Mouse (Mus musculus): Measurements from ENCODE around the gene Cacna1c. TPM values are rescaled to one million over a fixed set of nuclear protein-coding genes. Genes with fewer than 3 reads are reported as not detected.

Gene Cacna1c
- total RNA-seq, 2 experiments from 2014 or later, result 52.3 to 81.7 TPM

DNA sequence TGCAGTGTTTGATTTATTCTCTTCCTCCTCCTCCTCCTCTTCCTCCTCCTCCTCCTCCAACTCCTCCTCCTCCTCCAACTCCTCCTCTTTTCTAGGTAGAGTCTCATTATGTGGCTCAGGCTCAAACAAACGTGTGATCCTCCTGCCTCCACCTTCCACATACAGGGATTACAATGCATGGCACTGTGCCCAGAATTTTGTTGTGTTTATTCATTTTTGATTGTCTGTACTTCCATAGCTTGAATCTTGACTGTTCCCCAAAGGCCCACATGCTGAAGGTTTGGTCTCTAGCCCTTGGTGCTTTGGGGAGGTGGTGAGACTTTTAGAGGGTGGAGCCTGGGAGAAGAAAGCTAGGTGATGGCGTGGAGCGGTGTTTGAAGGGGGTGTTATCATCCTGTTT lies 383.7 kb downstream of the Cacna1c start:
- intact Hi-C loops (cut with DNase I), result no loop called here
- DNase-seq (ENCODE audit: low spot score in 2 of 2), result no peak

DNA sequence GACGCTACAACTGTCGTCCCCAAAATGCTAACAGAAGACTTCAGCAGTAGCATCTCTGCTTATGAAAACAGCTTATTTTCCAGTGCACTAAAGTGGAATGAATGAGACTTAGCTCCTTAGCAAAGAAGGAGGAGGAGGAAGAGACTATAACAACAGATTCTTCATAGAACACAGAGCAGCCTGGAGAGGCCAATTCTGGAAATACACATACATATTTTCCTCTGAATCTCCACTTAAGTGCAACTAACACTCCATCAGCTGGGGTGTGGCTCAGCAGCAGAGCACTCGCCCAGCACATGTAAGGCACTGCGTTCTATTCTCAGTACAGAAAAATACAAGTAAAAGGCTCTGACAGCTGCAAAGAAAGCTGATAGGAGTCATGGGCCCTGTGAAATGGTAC lies 384.2 kb downstream of the Cacna1c start:
- no peak for DNase-seq (ENCODE audit: low spot score in 2 of 2)
- intact Hi-C loops (cut with DNase I), result no loop called here

DNA sequence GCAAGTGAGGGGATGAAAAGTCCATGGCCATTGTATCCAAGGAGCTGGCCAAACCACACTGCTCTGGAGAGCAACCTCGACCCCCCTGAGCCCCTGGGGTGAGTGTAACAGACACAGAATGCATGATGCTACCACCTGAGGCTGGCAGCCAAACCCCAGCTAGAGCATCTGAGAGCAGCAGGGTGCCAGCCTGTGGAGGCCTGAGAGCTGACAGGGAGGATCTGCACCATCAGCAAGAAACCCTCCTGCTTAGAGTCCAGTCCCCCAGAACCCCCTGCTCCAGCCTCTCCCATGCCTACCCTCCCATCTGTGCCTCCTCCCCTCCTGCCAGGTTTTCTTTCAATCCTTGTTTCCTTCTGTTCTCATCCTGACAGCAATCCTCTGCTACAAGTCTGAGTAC lies 385.4 kb downstream of the Cacna1c start:
- intact Hi-C loops (cut with DNase I), result no loop called here
- no peak for DNase-seq (ENCODE audit: low spot score in 2 of 2)

DNA sequence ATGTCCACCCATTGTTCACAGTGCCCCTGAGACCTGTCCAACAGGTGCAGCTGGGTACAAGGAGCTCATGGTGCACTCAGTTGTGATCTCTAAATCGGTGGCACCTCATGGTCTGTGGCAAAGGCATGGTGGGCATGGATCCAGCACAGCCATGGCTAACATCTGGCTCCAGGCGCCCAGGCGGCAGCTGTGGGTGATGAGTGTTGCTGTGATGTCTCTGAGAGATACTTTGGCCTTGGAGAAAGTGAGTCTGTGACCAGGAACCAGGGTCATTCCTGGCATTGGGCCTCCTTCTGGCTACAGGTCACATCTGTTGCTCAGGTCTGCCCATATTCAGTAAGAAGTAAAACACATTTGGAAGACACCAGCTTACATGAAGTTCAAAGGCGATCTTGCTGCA lies 391.1 kb downstream of the Cacna1c start:
- DNase-seq (ENCODE audit: low spot score in 2 of 2), result no peak
- intact Hi-C loops (cut with DNase I), result no loop called here

DNA sequence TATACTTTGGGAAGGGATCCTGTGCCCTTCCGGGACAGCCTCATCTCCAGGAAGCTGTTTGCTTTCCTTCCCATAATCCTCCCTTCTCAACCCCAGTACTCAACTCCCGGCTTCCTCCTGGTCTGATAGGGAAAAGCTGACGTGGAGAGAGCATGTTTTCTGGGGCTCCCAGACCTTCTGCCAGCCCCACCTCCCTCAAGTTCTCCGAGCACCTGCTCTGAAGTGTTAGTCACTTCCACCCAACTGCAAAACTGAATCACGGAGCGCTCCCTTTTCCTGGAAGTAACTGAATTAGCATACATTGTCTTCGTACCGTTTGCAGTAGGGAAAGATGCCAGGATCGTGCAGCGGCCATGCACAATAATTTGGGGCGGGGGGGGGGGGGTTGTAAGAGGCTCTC lies 393.9 kb downstream of the Cacna1c start:
- intact Hi-C loops (cut with DNase I), result no loop called here
- peak; percentile 25 to 37 for DNase-seq (ENCODE audit: low spot score in 2 of 2)

DNA sequence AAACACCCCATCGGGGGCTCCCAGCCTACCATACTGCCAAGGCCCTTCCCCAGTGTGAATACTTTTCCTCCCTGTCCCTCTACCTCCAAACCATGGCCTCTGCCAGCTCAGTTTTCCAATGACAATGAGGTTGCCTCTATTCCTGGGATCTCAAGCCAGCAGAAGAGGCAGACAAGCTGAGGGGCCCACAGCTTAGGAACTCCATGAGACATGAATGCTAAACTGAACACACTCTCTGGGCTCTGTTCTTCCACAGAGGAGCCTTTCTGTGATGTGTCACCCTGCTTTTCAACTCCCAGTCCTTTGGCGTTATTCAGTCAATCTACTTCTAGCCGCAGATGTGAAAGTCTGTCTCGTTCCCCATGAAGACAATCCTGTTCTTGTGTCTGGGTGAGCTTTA lies 399.8 kb downstream of the Cacna1c start:
- DNase-seq (ENCODE audit: low spot score in 2 of 2), result no peak
- intact Hi-C loops (cut with DNase I), result no loop called here

DNA sequence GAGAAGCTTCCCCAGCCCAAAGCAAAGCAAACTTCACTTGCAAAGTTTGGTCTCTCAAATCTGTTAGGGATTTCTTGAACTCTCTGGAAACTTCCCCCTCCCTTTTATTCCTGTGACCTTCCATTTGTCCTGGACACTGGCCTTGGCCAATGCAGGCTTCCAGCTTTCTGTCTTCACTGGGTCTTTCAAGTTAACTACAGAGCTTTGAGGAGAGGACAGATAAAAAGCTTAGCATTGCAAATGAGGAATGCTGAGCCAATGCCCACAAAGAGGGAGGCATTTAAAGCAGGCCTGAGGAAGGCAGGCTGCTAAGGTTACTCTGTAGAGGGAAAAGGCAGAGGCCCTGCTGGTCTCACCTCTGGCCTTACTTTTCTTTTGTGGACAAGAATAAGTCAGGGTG lies 400.5 kb downstream of the Cacna1c start:
- DNase-seq (ENCODE audit: low spot score in 2 of 2), result no peak
- intact Hi-C loops (cut with DNase I), result no loop called here

DNA sequence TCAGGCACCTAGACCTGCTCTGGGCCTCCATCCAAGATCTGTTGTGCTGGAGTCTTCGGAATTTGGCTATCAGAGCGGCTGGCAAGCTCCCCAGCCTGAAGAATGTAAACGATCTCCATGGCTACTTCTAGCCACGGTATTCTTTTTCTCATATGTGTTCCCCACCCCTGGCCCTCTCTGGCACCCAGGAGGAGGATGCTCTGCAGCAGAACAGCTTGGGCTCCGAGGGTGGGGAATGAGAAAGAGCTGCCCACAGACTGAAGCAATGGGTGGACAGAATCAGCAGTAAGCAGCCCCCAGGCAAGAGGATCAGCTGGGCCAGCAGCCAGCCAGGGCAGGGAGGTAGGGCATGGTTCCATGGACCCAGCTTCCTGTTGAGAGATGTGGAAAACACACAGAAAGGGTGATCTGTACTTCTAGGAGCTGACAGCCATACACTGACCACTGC lies 404.3 kb downstream of the Cacna1c start:
- intact Hi-C loops (cut with DNase I), result no loop called here
- peak; percentile 53 to 54 for DNase-seq (ENCODE audit: low spot score in 2 of 2)

DNA sequence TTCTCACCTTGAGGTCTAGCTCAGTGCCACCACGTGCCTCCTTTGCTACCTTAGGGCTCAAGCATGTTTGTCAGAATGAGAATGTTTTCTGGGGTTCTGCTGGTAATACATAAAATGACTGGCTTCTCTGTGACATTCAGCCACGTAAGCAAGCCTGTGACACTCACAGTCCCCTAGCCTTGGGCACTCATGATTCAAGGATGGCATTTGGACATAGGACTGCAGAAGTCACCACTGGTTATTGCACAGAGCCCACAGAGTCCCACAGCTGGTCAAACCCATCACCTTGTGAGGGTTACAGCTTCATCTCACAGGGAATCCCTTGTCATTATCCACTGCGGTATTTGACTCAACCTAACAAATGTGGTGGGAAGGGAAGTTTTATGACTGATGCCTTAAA lies 408.3 kb downstream of the Cacna1c start:
- no peak for DNase-seq (ENCODE audit: low spot score in 2 of 2)
- intact Hi-C loops (cut with DNase I), result loop anchor here (5.0 kb wide), 1 partner anchor 36 kb away; no protein-coding TSS in a partner anchor

DNA sequence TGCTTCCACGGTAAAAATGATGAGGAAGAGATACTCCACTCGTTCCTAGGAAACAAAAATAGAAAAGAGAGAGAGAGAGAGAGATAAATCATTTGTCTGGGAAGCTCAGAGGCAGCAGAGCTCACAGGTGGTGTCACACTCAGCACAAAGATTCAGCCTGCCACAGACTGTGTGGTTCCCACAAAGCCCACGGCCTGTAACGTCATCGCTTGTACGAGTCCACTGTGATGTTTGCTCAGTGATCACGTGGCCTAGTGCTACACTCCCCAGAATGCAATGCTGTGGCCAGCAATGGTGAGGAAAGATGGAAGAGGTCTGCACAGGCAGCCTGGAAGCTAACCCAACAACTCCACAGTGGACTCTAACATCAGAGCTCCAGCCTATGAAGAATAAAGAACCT lies 415.9 kb downstream of the Cacna1c start:
- intact Hi-C loops (cut with DNase I), result no loop called here
- no peak for DNase-seq (ENCODE audit: low spot score in 2 of 2)

DNA sequence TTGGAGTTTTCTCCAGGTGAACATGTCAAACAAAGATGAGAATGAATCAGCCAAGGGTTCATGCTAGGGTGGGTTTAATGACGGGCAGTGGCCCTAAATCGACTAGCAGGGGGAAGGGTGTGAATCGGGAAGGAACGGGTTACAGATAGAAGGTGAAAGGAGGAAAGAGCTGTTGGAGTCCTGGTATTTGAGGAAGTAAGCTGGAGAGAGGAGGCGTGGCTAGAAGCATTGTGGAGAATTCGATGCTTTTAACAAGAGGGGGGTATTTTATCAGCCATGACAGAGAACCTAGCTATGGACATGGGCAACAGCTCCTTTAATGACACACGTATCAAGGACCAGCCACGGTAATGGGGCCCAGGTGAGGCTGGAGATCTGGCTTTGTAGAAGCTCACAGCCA lies 417.0 kb downstream of the Cacna1c start:
- intact Hi-C loops (cut with DNase I), result no loop called here
- DNase-seq (ENCODE audit: low spot score in 2 of 2), result no peak

DNA sequence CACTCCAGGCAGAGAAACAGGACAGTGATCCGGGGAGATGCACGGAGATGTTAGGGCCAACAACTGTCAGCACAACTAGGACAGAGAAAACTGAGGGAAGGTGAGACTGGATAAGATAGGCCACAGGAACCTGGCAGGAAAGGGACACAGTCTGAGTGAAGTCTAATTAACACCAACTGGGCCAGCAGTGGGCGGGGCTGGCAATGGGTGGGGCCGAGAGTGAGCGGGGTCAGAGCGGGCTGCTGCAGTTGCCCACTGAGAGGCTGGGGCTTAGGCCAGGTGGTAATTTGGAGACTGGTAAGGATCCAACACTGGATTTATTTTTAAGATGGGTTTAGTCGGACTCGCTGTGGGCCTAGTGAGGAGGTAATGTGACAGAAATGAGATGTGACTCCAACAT lies 418.8 kb downstream of the Cacna1c start:
- no peak for DNase-seq (ENCODE audit: low spot score in 2 of 2)
- intact Hi-C loops (cut with DNase I), result no loop called here

DNA sequence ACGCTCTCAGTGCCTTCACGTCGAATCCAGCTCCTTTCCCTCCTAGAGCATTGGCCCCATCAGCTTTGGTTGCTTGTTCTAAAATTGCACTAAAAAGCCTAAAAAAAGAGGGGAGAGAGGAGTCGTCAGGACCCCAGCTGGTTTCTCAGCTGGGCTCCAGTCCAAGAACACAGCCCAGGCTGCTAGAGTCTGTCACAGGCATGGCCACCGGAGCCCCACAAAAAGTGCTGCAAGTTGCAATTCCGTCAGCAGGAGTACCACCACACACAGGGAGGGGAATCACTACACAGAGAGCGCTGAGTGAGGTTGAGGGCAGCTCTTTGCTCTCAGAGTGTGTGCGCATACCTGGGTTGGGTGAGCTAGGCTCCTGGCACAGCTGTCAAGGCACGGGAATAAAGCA lies 419.8 kb downstream of the Cacna1c start:
- intact Hi-C loops (cut with DNase I), result no loop called here
- DNase-seq (ENCODE audit: low spot score in 2 of 2), result no peak

DNA sequence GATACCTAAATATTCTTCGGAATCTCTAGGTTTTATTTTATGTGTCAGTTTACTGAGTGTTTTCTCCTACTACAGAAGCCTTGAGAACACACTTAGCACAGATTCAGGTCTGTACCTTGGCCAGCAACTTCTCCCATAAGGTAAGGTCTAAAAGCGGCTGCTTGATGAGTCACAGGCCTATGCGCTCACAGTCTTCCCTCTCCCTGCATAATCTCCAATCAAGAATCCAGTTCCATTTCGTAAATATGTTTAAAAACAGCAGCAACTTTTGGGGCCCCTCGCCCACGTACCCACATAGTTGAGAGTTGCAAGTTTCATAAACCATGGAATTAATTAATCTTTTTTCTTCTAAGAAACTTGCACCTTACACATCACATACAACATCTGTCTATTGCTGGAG lies 423.6 kb downstream of the Cacna1c start:
- peak in 1 of 2 experiments; percentile 47 for DNase-seq (ENCODE audit: low spot score in 2 of 2)
- intact Hi-C loops (cut with DNase I), result no loop called here

DNA sequence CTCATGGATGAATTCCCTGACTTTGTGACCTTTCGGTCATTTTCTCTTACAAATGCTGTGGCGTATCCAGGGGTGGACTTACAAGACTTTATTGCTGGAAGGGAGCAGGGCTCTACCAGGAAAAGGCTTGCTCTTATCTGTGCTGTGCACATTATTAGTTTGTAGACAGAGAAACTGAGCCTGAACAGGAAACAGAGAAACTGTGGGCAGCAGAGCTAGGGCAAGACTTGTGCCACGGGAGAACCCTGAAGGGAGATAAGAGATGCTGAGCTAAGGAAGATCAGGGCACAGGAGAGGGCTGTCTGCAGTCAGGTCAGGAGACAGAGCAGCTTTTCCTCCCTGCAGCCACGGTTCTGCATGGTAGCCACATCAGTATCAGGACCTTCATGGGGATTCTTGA lies 425.1 kb downstream of the Cacna1c start:
- intact Hi-C loops (cut with DNase I), result no loop called here
- DNase-seq (ENCODE audit: low spot score in 2 of 2), result no peak

DNA sequence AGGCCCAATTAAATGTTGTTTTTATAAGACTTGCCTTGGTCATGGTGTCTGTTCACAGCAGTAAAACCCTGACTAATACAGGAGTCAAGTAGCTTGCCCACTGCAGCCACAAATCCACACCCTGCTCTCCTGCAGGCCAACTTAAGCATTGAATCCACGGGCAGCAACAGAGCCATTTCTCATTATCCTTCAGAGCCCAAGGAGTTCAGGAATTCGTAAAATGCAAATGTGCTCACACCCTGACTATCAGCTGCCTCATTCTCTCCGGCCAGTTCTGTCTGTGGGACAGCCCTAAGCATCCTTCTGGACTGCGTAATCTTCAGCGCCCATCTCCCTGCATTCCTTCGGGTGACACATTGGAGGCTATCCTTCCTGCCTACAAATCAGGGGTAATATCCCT lies 425.8 kb downstream of the Cacna1c start:
- intact Hi-C loops (cut with DNase I), result no loop called here
- DNase-seq (ENCODE audit: low spot score in 2 of 2), result no peak

DNA sequence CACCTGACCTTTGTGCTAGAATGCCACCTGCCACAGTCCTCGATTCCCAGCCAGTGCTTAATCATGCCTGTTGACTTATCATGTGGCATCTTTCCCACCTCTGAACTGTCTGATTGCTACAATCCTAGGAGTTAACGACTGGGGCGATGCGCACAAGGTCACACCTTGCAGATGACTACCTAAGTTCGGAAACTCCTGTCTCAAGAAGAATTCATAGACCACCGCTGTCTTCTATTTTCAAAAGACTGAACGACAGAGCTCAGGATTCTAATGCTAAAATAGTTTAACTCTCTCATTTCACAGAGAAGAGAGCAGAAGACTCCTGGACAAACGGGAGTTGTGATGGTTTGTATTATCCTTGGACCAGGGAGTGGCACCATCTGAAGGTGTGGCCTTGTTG lies 426.4 kb downstream of the Cacna1c start:
- no peak for DNase-seq (ENCODE audit: low spot score in 2 of 2)
- intact Hi-C loops (cut with DNase I), result no loop called here

DNA sequence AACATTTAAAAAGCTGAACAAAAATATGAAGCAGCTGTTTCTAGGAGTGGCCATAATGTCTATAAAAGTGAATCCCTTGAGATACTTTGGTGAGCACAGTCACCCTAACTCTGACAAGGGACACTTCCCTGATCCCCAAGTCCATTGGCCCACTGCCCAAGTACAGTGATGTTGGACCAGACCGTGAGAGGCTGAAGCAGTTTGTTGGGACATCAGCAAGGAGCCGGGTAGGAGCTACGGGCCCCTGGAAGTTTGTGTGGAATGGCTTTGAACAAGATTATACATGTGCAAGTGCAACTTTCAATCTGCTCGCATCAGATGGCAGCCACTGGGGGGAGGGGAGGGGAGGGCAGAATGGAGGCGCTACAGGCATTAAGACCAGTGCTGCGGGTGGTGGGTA lies 428.5 kb downstream of the Cacna1c start:
- DNase-seq (ENCODE audit: low spot score in 2 of 2), result no peak
- intact Hi-C loops (cut with DNase I), result no loop called here

DNA sequence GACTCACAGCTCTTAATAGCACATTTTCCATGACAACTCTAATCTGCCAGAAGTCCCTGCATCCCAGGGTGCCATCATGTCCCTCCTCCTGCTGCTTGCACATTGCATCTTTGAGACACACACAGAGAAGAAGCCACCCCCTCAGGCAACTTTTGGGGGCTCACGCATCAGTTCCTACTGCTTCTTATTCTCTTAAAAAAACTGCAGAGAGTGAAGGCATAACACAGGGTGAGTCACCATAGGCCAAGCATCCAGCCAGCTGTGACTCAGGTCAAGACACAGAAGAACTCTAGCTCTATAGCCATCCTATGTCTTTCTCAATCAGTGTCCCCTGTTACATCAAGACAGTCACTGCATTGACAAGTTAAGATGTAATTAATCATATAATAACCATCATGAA lies 431.0 kb downstream of the Cacna1c start:
- intact Hi-C loops (cut with DNase I), result no loop called here
- DNase-seq (ENCODE audit: low spot score in 2 of 2), result no peak

DNA sequence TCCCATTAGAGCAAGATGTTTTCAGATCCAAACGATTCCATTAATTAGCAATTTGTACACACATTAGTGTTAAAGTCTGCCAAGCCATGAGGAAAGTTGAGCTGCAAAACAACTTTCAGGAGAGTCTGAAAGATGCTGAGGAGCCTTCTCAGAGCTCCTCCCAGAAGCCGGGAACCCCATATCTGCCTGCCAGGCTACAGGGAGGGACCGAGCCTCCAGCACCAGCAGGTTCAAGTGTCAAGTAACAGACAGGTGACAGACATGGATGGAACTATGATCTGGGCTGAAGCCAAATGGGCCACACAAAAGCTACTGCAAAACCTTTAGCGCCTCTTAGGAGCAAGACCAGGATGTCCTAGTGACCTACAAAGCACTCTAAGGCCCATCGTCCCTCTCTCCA lies 437.2 kb downstream of the Cacna1c start:
- no peak for DNase-seq (ENCODE audit: low spot score in 2 of 2)
- intact Hi-C loops (cut with DNase I), result no loop called here

DNA sequence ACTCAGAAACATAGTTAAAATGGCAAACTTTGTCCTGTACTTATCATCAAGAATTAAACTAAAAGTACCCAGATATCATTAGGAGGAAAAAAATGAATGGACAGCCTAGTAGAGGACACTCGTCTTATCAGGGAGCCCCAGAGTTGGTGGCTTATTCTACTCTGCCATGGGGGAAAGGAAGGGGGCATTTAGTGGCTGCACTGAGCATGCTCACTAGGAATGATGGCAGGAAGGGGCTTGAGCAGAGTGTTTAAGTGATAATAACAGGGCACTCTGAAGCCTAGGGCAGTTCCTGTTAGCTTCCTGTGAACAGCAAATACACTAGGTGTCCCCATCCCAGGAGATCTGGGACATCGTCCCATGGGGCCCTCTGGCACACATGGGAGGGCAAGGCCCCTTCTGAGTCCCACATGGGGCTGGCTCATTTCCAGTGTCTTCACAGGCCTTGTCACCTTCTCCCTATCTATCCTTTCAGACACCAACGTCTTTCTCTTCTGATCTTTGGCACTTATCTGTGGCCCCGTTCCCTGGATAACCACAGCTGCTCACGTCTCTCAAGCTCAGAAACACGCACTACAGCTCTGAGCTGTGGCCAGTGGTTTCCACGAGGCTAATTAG lies 437.8 kb downstream of the Cacna1c start:
- no peak for DNase-seq (ENCODE audit: low spot score in 2 of 2)
- intact Hi-C loops (cut with DNase I), result no loop called here

DNA sequence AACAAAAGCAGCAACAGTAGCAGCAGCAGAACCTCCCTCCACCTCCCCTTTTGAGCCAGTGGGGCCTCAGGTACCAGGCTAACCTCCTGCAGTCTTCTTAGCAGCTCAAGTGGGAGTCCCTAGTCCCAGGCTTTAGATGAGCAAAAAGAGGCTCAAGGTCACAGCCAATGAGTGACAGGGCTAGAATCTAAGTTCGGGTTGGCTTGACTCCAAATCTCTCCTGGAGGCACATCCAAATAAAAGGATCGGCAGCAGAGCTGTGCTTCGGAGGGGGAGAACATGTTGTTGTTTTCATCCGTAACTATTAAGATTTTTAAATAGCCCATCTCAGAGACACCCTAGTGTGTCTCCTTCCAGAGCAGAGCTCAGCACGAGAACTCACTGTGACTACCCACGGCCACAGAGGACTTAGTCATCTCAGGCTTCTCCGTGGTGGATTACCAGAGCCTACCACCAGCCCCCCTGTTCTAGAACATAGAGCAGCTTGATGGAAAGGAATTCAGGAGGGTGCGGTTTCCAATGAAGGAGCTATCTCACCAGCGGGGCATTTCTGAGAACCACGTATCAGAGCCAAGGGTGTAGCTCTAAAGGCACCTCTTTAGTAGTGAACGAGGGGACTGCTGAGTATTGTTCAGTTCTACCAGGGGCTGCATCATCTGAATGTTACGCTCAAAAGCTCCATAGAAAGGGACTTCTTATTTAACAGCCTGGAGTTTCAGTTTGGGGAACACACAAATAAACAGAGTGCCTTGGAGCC lies 438.5 kb downstream of the Cacna1c start:
- no peak for DNase-seq (ENCODE audit: low spot score in 2 of 2)
- intact Hi-C loops (cut with DNase I), result no loop called here
